Mouse (Mus musculus) hindlimb bud, embryonic 11.5 days (tissue): ENCODE data around the gene Tram2.

Experiments used
- DNase-seq: peaks from one replicate; pipeline ENCODE4 v3.0.0-alpha.2; 2012; ENCODE audit warnings: low read depth, low spot score; ENCODE audit errors: extremely low spot score

Gene Tram2

GRCm38 (mm10) chr1:21068491-21068890 lies 10.5 kb downstream of the Tram2 start:
- no peak for DNase-seq

DNA sequence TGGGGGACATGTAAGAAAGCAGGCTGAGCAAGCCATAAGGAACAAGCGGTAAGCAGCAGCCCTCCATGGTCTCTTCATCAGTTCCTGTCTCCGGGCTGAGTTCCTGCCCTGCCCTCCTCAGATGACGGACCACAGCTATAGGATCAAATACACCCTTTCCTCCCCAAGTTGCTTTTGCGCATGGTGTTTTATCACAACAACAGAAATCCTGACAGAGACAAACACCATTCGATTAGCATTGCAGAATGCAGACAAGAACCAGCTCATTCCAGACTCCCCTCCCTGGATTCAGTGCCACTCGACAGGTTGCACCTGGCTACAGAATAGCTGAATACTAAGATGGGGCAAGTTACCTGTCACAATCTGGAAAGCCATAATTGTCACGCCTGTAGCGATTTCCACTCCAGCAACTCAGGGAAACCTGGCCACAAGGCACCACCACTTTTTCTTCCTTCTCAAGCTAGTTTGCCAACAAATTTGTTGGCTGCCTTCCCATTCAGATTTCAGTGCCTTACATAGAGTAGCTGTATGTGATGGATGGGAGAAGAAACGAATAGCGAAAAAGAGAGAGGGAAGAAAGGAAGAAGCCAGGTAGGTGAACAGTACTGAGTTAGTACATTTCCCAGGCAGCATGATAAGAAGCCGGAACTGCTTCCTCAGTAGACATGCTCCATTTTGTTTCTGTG lies 11.3 kb downstream of the Tram2 start:
- no peak for DNase-seq

GRCm38 (mm10) chr1:21064153-21064552 lies 14.9 kb downstream of the Tram2 start:
- DNase-seq: no peak

GRCm38 (mm10) chr1:21059385-21060109 lies 19.5 kb downstream of the Tram2 start:
- DNase-seq: no peak

- no peak for DNase-seq
These were observed 26.0 kb downstream of the Tram2 start for GRCm38 (mm10) chr1:21053009-21053408.

DNA sequence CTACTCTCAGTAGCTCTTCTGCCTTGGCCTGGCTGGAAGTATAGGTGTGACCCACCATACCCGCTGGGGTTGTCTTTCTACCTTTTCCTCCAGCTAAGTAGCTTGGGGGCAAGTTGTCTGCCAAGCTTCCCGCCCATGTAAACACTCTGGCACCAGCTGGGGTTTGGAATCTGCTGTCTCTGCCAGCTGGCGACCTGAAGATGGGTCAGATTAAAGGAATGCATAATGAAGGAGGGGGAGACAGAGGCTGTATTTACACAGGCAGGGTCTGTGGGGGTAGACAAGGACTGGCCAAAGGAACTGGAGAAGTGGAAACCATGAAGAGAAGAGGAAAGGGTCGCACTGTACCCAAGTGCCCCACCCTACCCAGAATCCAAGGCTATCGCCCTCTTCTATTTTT lies 26.4 kb downstream of the Tram2 start:
- no peak for DNase-seq

DNA sequence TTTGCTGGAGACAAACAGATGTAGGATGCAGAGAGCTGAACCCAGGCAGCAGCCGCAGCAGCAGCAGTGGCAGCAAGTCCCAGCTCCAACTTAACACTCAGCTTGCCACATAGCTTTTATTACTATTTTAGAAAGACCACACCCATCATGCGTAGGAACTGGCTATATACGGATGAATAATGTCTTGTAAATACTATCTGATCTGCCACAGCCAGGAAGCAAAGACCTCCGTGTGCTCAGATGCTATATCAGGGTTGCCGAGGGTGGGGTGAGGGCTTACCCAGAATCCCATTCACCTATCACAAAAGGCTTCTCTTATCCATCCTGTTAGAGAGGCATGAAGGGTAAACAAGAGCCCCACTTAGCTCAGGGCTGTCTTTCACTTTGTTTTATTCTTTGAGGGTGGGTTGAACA lies 26.9 kb downstream of the Tram2 start:
- DNase-seq: no peak

DNA sequence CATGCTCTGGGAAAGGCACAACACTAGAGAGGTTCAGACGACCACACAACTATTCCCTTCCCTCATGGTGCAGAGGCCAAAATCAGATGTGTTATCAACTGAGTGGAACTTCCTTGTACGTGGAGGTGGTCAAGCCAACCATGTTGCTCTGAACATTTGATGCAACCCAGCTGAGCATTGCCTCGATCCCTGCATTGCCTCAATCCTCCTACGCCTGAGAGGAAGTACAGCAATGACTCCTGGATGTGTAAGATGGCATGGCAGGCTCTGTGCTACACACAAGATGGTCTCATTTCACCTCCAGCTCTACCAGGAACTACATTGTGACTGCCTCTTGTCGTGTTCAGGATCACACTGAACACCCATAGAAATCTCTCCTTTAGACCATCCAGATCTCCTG lies 30.0 kb downstream of the Tram2 start:
- DNase-seq: no peak

- DNase-seq: no peak
These were observed 30.6 kb downstream of the Tram2 start for GRCm38 (mm10) chr1:21048402-21048801.

- DNase-seq: no peak
These were observed 36.6 kb downstream of the Tram2 start for GRCm38 (mm10) chr1:21042461-21042860.

DNA sequence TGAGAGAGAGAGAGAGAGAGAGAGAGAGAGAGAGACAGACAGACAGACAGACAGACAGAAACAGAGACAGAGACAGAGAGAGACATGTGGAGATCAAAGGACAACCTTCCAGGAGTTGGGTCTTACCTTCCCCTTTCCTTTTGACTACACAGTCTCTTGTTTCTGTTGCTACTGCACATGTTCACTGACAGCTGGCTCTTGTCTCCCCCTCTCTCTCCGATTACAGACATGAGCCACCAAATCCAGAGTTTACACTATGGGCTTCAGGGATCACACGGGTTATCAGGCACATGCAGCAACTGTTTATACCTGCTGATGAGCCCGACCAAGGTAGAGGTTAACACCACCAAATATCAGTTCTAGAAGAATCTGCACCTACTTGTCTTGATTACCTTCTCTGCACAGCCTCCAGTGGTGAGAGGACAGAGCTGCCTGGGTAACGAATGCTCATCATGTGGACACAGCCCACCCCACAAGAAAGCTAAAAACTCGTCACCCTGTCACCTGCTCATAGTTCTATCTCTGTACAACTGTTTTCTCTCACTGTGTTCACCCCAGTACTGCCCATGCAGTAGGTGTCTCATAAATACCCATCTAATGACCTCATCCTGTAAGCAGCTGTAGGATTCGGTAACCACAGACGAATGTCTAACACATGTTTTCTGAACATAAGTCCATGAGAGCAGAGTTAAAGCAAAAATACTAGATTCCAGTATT lies 38.3 kb downstream of the Tram2 start:
- DNase-seq: no peak

DNA sequence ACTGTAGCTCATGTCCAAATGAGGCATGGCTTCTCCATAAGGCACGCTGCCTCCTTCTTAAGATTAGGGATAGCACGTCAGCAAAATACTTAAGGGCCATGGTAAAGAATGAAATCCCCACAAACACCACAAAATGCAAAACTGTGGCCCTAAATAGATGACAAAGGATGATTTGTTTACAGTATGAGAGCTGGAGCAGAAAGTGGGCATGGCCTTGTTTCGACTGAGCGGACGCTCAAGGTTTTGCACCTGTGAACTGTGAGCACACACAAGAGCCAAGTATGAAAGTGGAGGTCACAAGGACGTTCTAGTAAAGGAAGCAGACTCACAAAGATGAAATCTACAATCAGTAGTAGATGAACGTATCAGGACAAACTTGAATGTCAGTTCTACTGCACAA lies 38.9 kb downstream of the Tram2 start:
- no peak for DNase-seq

- no peak for DNase-seq
These were observed 39.5 kb downstream of the Tram2 start for GRCm38 (mm10) chr1:21039564-21039963.

DNA sequence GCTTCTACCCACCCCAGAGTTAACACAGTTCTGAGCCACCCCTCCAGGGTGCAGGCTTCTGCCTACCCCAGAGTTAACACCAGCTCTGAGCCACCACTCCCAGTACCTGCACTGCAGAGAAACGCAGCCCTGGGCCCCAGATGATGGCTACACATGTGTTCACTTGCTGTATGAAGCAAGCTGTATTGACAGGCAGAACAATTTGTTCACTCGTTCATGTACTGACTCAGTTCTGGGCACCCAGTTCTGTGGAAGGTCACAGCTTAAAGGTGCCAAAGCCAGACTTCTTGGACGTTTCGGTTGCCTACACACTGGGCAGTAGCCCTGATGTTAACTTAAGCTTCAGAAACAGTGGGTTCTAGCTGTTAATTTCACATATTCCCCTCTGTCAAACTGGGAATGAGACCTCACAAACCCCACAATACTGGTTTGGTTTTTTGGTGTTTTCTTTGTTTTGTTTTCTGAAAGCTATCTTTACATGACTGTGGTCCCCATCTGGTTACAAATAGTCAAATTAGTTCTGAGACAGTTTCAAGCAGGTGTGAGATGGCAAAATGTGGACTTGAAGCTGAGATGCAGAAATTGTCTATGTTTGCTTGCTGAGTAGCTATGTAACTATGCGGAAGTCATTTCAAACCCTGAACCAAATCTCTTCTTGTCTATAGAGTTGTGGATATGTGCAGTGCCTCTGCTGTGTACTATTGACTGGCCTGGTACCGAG lies 41.0 kb downstream of the Tram2 start:
- DNase-seq: no peak

DNA sequence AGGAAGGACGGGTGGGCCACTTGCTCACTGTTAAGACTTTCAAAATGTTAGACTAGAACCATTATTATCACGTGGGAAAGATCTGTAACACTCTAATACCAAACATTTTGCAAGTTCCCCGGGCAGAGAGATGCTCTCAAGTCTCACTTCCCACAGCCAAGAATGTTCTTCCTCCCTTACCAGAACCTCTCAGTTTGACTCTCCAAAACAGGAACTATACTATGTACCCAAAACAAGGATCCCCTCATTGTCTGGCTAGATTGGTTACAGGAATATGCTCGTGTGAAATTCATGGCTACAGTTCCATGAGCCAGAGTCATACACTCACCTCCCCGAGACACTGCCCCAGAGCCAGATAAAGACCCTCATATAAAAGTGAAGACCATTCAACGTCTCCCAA lies 43.2 kb downstream of the Tram2 start:
- no peak for DNase-seq

DNA sequence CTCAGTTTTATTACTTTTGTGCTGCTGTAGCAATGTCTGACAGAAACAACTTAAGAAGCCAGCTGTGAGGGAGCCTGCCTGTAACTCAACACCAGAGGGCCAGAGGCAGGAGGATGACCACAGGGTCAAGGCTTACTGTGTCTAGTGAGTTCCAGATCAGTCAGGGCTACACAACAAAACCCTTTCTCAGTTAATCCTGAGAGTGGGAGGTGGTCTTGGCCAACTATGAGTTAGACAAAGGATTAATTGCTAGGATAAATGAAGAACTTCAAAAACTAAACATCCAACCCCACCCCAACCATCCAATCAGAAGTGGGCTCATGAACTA lies 45.3 kb downstream of the Tram2 start:
- peak; percentile 3 for DNase-seq

DNA sequence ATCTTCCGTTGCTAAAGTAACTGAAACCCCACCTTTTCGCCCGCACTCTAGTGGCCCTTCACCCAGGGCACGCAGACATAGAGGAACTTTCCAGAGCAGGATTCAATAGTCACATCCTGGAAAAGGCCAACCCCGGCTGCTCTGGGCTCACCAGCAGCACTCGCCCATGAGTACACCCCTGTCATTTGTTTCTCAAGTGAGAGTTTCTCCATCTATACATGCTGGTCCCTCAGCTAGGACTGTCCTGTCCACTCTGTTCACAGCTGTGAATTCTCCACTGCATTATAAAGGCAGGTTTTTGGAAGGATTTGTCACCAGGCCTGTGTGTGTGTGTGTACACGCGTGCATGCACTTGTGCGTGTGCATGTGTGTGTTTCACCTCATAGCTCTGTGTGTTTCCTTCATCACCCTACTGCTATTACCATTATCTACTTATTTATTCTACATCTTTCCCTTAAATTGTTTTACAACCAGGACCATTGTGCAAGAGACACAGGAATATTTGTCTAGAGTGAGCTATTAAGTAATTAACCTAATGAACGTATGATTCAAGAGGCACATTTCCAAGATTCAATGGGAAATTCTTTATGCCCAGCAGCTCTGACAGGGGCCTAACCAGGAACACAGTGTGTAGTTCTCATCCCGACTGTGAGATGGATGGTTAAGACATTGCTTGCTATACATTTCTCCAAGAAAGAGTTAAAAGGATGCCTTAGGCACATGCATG lies 45.8 kb downstream of the Tram2 start:
- DNase-seq: no peak

DNA sequence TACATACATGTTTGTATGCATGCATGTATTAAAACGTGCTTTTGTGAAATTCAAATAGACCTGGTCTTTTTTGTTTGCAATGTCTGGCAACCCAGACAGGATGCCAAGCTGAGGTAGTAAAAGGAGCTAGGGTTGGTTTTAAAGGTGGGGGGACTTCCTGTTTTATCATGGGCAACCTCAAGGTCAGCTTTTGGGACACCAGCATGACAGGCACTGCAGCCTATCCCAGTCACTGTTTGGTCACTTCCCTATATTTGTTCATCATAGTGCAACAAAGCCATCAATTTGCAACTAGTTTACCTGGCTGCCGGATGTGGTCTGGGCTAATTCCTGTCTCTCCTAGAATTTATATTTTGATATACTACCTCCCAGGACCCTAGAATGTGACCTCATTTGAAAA lies 47.4 kb downstream of the Tram2 start:
- no peak for DNase-seq

DNA sequence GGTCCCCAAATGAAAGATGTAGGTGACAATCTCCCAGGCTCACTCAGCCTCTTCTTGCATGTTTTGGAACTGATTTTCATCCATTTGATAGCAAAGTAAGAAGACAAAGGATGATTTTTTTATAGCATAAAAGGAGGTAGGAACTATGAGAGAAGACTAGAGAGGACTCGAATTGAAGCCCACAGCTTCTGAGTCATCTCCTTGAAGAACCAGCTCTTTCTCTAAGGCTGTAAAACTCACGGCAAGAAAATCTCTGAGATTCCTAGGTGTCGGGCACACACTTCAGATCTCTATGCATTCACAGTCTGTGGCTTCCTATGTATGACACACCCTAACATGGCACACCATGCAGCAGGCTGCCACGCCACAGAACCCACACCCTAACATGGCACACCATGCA lies 50.0 kb downstream of the Tram2 start:
- no peak for DNase-seq

DNA sequence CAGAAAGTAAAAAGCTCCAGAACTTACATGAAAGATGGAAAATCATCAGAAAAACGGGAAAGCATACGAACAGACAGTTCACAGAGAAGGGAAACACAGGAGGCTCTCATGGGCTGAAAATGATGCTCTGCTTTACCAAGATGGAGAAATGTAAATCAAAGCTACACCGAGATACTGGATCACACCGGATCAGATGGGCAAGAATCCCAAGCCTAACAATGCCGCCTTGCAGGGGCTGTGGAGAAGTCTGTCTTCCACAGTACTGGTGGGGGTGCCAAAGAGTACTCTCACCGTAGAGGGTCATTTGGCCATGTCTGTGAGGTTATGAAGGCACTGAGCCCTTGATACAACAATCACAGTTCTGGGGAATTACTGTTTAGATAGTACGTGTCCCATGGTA lies 52.5 kb downstream of the Tram2 start:
- no peak for DNase-seq

DNA sequence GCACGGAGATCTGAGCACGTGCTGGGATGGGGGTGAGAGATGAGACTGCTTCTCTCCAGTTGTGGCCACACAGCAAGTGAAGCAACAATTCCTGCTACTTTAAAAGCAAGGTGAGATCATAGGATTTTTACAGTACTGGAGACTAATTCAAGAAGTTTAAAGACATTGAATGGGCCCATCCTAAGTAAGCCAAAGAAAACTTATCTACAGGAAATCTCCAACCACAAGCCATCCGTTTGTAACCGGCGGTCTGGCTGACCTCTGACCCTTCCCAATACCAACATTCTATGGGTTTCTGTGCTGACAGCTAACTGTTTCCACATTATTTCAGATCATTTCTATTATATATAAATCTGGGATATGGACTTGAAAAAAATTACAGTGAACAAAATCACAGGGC lies 53.8 kb downstream of the Tram2 start:
- no peak for DNase-seq
